Mouse (Mus musculus): ENCODE data around the gene Fundc1.

DNA sequence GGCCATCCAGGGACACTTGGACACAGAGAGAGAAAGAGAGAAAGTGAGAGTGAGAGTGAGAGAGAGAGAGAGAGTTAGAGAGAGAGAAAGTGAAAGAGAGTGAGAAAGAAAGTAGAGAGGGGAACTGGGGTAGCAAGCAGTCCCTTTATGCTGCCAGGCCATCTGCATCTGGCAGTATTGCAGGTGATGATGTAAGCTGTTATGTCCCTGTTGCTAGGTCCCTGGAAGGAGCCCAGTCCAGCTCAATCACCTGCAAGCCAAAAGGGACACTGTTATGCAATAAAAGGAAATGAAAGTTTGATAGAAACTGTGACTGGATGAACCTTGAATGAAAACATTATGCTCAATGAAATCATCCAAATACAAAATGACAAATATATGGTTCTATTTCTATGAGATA is 52.0 kb downstream of the Fundc1 start:
- TF ChIP-seq CTCF (IDR thresholded peaks at IDR 0.05; ENCODE audit: borderline replicate concordance, control insufficient read depth, extremely low read depth, insufficient read depth, low read length, poor library complexity), result no peak
- no peak for TF ChIP-seq POLR2A (IDR thresholded peaks at IDR 0.05; ENCODE audit: control insufficient read depth, extremely low read depth, insufficient read depth, low read length, poor library complexity)

Measured in thymus, adult 2 months (tissue).